Mouse (Mus musculus) heart, embryonic 13.5 days (tissue): ENCODE data around the gene Cnnm4. TPM values are rescaled to one million over a fixed set of nuclear protein-coding genes. Genes with fewer than 3 reads are reported as not detected.

ENCODE experiments used
- ATAC-seq: fragments of 200-750 bp; cut with Nextera tagmentation; 2 replicates; pipeline ENCODE4 v1.8.0; 2017; ENCODE audit warnings: moderate TSS enrichment; ENCODE audit not compliant: insufficient number of reproducible peaks, low FRiP score, low TSS enrichment; ENCODE audit errors: extremely low read depth
- H3K27ac ChIP-seq: fragments of 300-500 bp; sonication (generic); replicated peaks from 2 replicates; pipeline ENCODE4 v1.5.1; 2015; ENCODE audit warnings: moderate library complexity, mild to moderate bottlenecking, inconsistent platforms
- H3K27me3 ChIP-seq: fragments of 300-500 bp; sonication (generic); replicated peaks from 2 replicates; pipeline ENCODE4 v1.6.1; 2015; ENCODE audit warnings: mild to moderate bottlenecking, inconsistent platforms
- H3K36me3 ChIP-seq: fragments of 300-500 bp; sonication (generic); 2 replicates; pipeline ENCODE4 v1.6.1; 2015; ENCODE audit warnings: mild to moderate bottlenecking, inconsistent platforms
- H3K4me1 ChIP-seq: fragments of 300-500 bp; sonication (generic); 2 replicates; pipeline ENCODE4 v1.6.1; 2015; ENCODE audit warnings: inconsistent platforms
- H3K4me2 ChIP-seq: fragments of 300-500 bp; sonication (generic); 2 replicates; pipeline ENCODE4 v1.6.1; 2015; ENCODE audit warnings: inconsistent platforms, mild to moderate bottlenecking, moderate library complexity
- H3K4me3 ChIP-seq: fragments of 300-500 bp; sonication (generic); 2 replicates; pipeline ENCODE4 v1.5.1; 2015; ENCODE audit warnings: moderate library complexity, mild to moderate bottlenecking, inconsistent platforms
- H3K9ac ChIP-seq: fragments of 300-500 bp; sonication (generic); 2 replicates; pipeline ENCODE4 v1.6.1; 2015; ENCODE audit warnings: inconsistent platforms, mild to moderate bottlenecking, moderate library complexity
- H3K9me3 ChIP-seq: fragments of 300-500 bp; sonication (generic); 2 replicates; pipeline ENCODE4 v1.6.1; 2016; ENCODE audit warnings: inconsistent platforms
- WGBS: fragments of 180-500 bp; shearing (Covaris S2); methylation state at CpG from one replicate; pipeline ENCODE4 v1.1.7; 2015; ENCODE audit warnings: mixed read lengths; 5-methylcytosine and 5-hydroxymethylcytosine counted together
- polyA plus RNA-seq: library from polyadenylated mRNA; unstranded; fragments of >200 nt; fragmentation: Nextera tagmentation; extraction: Ambion mirVana; gene quantifications from 2 replicates; pipeline ENCODE4 v1.2.1, GENCODE M21; 2015

Gene Cnnm4
- 6.3 and 6.7 TPM in 2 replicates for polyA plus RNA-seq

- peak within 1 kb of the TSS; percentile 88 for H3K9ac ChIP-seq
- H3K27me3 ChIP-seq: no peaks in the 10 kb centered on the region; the same call in 1 of the 2 replicates
- under 1% methylated on average over 67 of the region's 98 CpGs for WGBS
- H3K4me1 ChIP-seq: peaks cover 51% of the 10 kb centered on the region
- H3K4me2 ChIP-seq: peak within 1 kb of the TSS; percentile 94
- H3K27ac ChIP-seq: peak within 1 kb of the TSS; percentile 73
- ATAC-seq: peak; percentile 90
- peak within 1 kb of the TSS; percentile 75 for H3K4me3 ChIP-seq
- no peaks in the 10 kb centered on the region for H3K9me3 ChIP-seq
- no peaks in the 10 kb centered on the region for H3K36me3 ChIP-seq
Observed at GRCm38 (mm10) chr1:36471181-36472105, at the start of gene Cnnm4. Cnnm4 (plus strand) TSS chr1:36471620.

GRCm38 (mm10) chr1:36429511-36429910, 41.9 kb upstream of the Cnnm4 start:
- H3K4me2 ChIP-seq: no peak overlapping the region
- no peak overlapping the region for H3K9ac ChIP-seq
- peaks cover 13% of the 10 kb centered on the region; the same call in 1 of the 2 replicates for H3K4me1 ChIP-seq
- no peaks in the 10 kb centered on the region for H3K9me3 ChIP-seq
- H3K27ac ChIP-seq: no peak overlapping the region
- H3K36me3 ChIP-seq: peaks cover 97% of the 10 kb centered on the region
- H3K27me3 ChIP-seq: no peaks in the 10 kb centered on the region
- WGBS: 87% methylated on average over 2 of the region's 2 CpGs
- ATAC-seq: no peak
- no peak overlapping the region for H3K4me3 ChIP-seq

- ATAC-seq: no peak
- H3K9ac ChIP-seq: no peak overlapping the region
- 80% methylated on average over 4 of the region's 4 CpGs for WGBS
- H3K36me3 ChIP-seq: peaks cover 97% of the 10 kb centered on the region
- H3K9me3 ChIP-seq: no peaks in the 10 kb centered on the region
- H3K4me3 ChIP-seq: no peak overlapping the region
- H3K27ac ChIP-seq: no peak overlapping the region
- H3K27me3 ChIP-seq: no peaks in the 10 kb centered on the region
- no peak overlapping the region for H3K4me2 ChIP-seq
- peaks cover 8% of the 10 kb centered on the region; the same call in 1 of the 2 replicates for H3K4me1 ChIP-seq
Observed at GRCm38 (mm10) chr1:36432999-36433398, 38.4 kb upstream of the Cnnm4 start.

DNA sequence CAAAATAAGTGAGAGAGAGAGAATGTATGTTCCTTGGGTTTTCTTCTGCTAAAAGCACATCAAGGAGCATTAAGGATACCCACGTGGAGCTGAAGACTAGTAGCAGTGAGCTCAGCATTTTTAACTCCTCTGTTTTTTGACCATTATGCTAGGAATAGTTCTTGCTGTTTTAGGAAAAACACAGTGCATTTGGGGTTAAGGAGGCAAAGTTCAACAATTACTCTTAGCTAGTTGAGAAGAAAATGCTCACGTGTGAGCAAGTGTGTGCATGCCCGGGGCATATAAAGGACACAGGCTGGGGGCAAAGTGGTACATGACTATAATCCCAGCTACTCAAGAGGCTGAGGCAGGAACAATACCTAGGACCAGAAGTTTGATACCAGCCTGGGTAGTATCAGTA, 37.8 kb upstream of the Cnnm4 start:
- H3K27me3 ChIP-seq: no peaks in the 10 kb centered on the region
- 86% methylated on average over 3 of the region's 3 CpGs for WGBS

DNA sequence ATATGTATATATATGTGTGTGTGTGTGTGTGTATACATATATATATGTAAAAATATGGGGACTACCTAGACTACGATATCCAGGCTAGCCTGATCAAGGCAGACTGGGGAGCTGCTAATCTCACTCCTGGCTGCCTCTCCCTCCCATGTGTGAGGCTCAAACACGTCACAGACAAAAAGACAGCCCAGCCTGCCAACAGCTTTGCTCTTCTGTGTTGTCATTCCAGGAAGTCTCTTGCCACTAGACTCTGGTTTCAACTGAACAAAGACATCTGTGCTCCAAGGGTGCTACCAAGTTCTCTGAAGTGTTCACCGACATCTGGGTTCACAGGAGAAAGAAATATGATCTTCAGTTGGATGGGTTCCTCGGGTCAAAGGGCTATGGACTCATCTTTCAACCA, 36.3 kb upstream of the Cnnm4 start:
- Histone ChIP-seq H3K4me1 (peaks cover 4% of the 10 kb centered on the region; the same call in 1 of the 2 replicates), H3K27ac (no peak overlapping the region), H3K9ac (no peak overlapping the region), H3K27me3 (no peaks in the 10 kb centered on the region), H3K9me3 (no peaks in the 10 kb centered on the region), H3K36me3 (peaks cover 97% of the 10 kb centered on the region), H3K4me3 (no peak overlapping the region), H3K4me2 (no peak overlapping the region)
- ATAC-seq: no peak
- 70% methylated on average over 4 of the region's 4 CpGs for WGBS

More for the DNA sequence above, 37.8 kb upstream of the Cnnm4 start:
- no peaks in the 10 kb centered on the region for H3K9me3 ChIP-seq
- no peak overlapping the region for H3K4me3 ChIP-seq
- peaks cover 97% of the 10 kb centered on the region for H3K36me3 ChIP-seq
- no peak overlapping the region for H3K9ac ChIP-seq
- H3K4me1 ChIP-seq: peaks cover 8% of the 10 kb centered on the region; the same call in 1 of the 2 replicates
- no peak overlapping the region for H3K27ac ChIP-seq
- no peak for ATAC-seq
- no peak overlapping the region for H3K4me2 ChIP-seq

- 90% methylated on average over 6 of the region's 6 CpGs for WGBS
- Histone ChIP-seq H3K36me3 (peaks cover 94% of the 10 kb centered on the region), H3K4me1 (no peaks in the 10 kb centered on the region), H3K9me3 (no peaks in the 10 kb centered on the region), H3K27ac (no peak overlapping the region), H3K27me3 (no peaks in the 10 kb centered on the region), H3K9ac (no peak overlapping the region), H3K4me3 (no peak overlapping the region), H3K4me2 (no peak overlapping the region)
- ATAC-seq: no peak
Observed at GRCm38 (mm10) chr1:36436515-36436914, 34.9 kb upstream of the Cnnm4 start.

- H3K36me3 ChIP-seq: peaks cover 92% of the 10 kb centered on the region
- no peak overlapping the region for H3K4me3 ChIP-seq
- H3K9me3 ChIP-seq: no peaks in the 10 kb centered on the region
- no peak overlapping the region for H3K4me2 ChIP-seq
- ATAC-seq: no peak
- 82% methylated on average over 3 of the region's 3 CpGs for WGBS
- H3K27ac ChIP-seq: no peak overlapping the region
- no peaks in the 10 kb centered on the region for H3K4me1 ChIP-seq
- no peak overlapping the region for H3K9ac ChIP-seq
- H3K27me3 ChIP-seq: no peaks in the 10 kb centered on the region
Observed at GRCm38 (mm10) chr1:36437223-36437622, 34.2 kb upstream of the Cnnm4 start.

DNA sequence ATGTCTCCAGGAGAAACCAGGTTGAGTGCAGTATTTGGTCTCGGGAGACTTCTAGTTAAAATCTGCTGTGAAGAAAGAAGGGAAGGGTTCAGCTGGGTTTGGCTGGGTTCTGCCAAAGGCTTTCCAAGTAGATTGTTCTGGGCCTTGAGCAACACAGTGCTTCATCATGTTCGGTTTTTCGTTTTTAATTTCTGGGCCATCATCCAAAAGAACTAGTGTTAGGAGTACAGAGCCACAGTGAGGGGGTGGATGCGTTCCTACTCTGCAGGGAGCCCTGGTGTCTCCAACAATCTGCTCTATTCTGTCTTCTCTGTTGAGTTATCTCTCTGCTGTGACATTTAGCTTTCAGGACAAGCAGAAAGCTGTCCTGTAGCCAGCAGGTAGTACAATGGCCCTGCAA, 30.3 kb upstream of the Cnnm4 start:
- Histone ChIP-seq H3K27ac (no peak overlapping the region), H3K9ac (no peak overlapping the region), H3K9me3 (no peaks in the 10 kb centered on the region), H3K36me3 (peaks cover 67% of the 10 kb centered on the region), H3K4me1 (peaks cover 10% of the 10 kb centered on the region), H3K4me3 (no peak overlapping the region), H3K4me2 (no peak overlapping the region), H3K27me3 (no peaks in the 10 kb centered on the region)
- 93% methylated on average over 4 of the region's 4 CpGs for WGBS
- ATAC-seq: no peak

GRCm38 (mm10) chr1:36444471-36445464, 26.7 kb upstream of the Cnnm4 start, which contains the start of gene Lman2l:
Lman2l (minus strand) TSS chr1:36445271.
- Histone ChIP-seq H3K27ac (peak within 1 kb of the TSS; percentile 73), H3K4me2 (peak within 1 kb of the TSS; percentile 75), H3K4me3 (peak within 1 kb of the TSS; percentile 74), H3K27me3 (no peaks in the 10 kb centered on the region), H3K9me3 (no peaks in the 10 kb centered on the region), H3K4me1 (peaks cover 10% of the 10 kb centered on the region), H3K9ac (peak within 1 kb of the TSS; percentile 86), H3K36me3 (peaks cover 30% of the 10 kb centered on the region)
- peak; percentile 98 for ATAC-seq
- WGBS: under 1% methylated on average over 54 of the region's 57 CpGs

DNA sequence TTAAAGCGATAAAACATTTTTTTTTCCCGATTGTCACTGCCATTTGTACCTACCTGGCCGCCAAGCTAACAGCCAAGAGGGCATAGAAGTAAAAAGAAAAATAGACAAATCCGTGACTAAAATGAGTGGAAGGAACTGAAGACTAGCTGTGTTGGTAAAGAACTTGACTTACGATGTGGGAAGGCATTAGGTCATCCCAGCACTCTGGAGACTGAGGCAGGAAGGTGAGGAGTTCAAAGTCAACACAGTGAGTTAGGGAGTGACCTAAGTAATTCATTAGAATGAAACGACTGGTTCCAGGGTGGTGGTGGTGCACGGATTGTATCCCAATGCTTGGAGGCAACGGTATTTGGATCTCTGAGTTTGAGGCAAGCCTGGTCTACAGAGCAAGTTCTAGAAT, 25.9 kb upstream of the Cnnm4 start:
- WGBS: 41% methylated on average over 8 of the region's 8 CpGs
- peak overlapping the region; percentile 16; the same call in 1 of the 2 replicates for H3K4me2 ChIP-seq
- H3K27me3 ChIP-seq: no peaks in the 10 kb centered on the region
- no peaks in the 10 kb centered on the region for H3K9me3 ChIP-seq
- no peak overlapping the region for H3K27ac ChIP-seq
- H3K4me1 ChIP-seq: peaks cover 10% of the 10 kb centered on the region
- H3K9ac ChIP-seq: no peak overlapping the region
- no peak for ATAC-seq
- H3K4me3 ChIP-seq: no peak overlapping the region
- peaks cover 24% of the 10 kb centered on the region for H3K36me3 ChIP-seq
